Mouse (Mus musculus): Measurements from ENCODE around the gene Itsn2. TPM values are rescaled to one million over a fixed set of nuclear protein-coding genes. Genes with fewer than 3 reads are reported as not detected.

The Itsn2 gene
- polyA plus RNA-seq, 1 experiment from 2014 or later = 38.5 TPM

DNA sequence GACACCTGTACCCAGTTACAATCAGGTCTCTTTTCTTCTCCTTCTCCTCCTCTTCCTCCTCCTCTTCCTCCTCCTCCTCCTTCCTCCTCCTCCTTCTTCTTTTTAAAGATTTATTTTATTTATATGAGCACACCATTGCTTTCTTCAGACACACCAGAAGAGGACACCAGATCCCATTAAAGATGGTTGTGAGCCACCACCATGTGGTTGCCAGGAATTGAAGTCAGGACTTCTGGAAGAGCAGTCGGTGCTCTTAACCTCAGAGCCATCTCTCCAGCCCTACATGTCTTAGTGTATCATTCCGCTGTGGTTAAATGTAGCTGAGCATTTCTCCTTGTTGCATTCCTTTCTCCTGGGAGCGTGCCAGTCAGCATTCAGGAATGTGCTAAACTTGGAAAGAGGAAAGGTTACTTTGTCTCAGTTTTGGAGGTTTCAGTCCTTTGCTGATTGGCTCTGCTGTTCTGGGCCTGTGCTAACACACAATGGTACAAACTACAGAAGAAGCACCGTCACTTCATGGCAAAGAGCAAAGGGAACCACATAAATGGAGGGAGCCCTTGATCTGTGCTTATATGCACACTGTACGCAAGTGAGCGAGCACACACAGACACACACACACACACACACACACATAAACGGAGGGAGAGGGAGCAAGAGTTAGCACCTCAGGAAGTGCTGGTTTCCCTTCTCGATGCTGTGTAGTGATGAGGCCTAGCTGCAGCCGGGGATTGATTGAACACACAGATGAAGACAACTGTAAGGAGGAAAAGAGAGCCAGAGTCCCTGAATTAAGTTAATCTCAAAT is 33.8 kb upstream of the Itsn2 start:
- Histone ChIP-seq H3K36me3 (no peaks in the 10 kb centered on the region), H3K4me1 (replicated peaks) (peaks cover 11% of the 10 kb centered on the region), H3K4me2 (no peak overlapping the region; the same call in 1 of the 2 replicates), H3K27me3 (replicated peaks) (no peaks in the 10 kb centered on the region), H3K9me3 (replicated peaks) (no peaks in the 10 kb centered on the region; the same call in 1 of the 2 replicates), H3K4me3 (no peak overlapping the region), H3K27ac (ENCODE audit: poor library complexity, severe bottlenecking) (peak overlapping the region; percentile 64; the same call in 1 of the 2 replicates), H3K9ac (no peak overlapping the region)
- peak; percentile 48; the same call in 1 of the 2 replicates for ATAC-seq (ENCODE audit: insufficient number of reproducible peaks, low FRiP score)
- 45% methylated on average over 9 of the region's 9 CpGs for WGBS

DNA sequence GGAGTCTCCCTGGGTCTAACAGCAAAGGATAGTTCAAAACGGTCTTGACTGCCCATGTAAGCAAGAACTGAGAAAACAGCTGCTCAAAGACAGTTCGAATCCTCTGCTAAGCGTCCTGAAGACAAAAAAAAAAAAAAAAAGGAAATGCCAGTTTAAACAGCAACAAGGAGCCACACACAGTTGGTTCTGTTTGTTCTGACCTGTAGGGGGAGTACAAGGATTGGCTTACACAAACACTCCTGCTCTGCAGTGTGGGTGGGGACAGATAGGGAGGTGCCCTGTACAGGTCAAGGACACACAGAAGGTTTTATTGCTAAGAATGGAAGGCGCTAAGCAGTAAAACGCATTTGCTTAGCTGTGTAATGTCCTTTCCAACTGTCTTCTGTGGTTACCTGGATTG is 20.6 kb upstream of the Itsn2 start:
- WGBS = 35% methylated on average over 5 of the region's 5 CpGs
- no peaks in the 10 kb centered on the region for H3K9me3 ChIP-seq (replicated peaks)
- no peak overlapping the region for H3K9ac ChIP-seq
- no peaks in the 10 kb centered on the region for H3K36me3 ChIP-seq
- ATAC-seq (ENCODE audit: insufficient number of reproducible peaks, low FRiP score) = no peak
- H3K27me3 ChIP-seq (replicated peaks) = no peaks in the 10 kb centered on the region
- H3K4me1 ChIP-seq (replicated peaks) = no peaks in the 10 kb centered on the region
- H3K4me3 ChIP-seq = no peak overlapping the region
- no peak overlapping the region for H3K27ac ChIP-seq (ENCODE audit: poor library complexity, severe bottlenecking)
- no peak overlapping the region for H3K4me2 ChIP-seq

DNA sequence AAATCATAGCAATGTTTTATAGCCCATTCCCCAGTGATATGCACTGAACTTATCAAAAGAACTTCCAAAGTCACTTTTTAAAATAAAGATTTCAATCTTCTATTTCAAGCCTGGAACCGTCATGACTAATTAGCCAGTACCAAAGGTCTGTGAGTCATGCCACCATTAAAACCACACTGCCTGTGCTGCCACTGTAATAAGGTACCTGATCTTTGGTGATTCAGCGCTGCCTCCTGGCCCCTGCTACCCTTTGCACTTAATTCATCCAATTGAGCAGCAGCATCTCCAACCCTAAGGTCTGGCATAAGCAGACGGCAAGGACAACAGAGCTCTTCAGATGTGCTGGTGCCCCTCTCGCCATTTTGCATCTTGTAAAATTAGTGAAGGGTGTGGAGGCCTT is 18.4 kb upstream of the Itsn2 start:
- Histone ChIP-seq H3K27ac (ENCODE audit: poor library complexity, severe bottlenecking) (no peak overlapping the region), H3K4me1 (replicated peaks) (no peaks in the 10 kb centered on the region), H3K4me3 (no peak overlapping the region), H3K4me2 (no peak overlapping the region), H3K36me3 (no peaks in the 10 kb centered on the region), H3K9me3 (replicated peaks) (no peaks in the 10 kb centered on the region), H3K27me3 (replicated peaks) (no peaks in the 10 kb centered on the region), H3K9ac (no peak overlapping the region)
- 77% methylated on average over 4 of the region's 4 CpGs for WGBS
- no peak for ATAC-seq (ENCODE audit: insufficient number of reproducible peaks, low FRiP score)

DNA sequence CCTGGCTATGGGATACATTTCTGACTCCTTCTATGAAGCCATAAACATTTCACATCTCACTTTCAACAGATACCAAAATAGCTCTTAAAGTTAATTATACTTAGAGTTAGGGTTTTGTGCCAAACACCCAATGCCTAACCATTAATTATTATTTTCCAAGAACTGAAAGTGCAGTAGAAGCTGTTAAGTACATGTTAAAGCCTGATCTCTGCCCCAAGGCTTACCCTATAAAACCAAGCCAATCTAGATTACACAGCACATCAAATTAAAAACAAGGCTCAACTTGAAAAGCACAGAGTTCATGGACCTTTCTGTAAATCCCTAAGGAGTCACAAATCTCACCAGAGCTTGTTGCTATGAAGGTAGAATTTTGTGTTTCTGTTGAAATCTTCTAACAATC is 10.1 kb upstream of the Itsn2 start:
- Histone ChIP-seq H3K4me1 (replicated peaks) (no peaks in the 10 kb centered on the region), H3K27ac (ENCODE audit: poor library complexity, severe bottlenecking) (no peak overlapping the region)

GRCm38 (mm10) chr12:4587846-4588245 is 4.6 kb upstream of the Itsn2 start:
- Histone ChIP-seq H3K9me3 (replicated peaks) (no peaks in the 10 kb centered on the region), H3K27ac (ENCODE audit: poor library complexity, severe bottlenecking) (no peak overlapping the region), H3K9ac (no peak overlapping the region), H3K27me3 (replicated peaks) (no peaks in the 10 kb centered on the region), H3K4me3 (no peak overlapping the region), H3K4me1 (replicated peaks) (0 out of 2 replicates have a peak, but pooled peaks cover 5% of the 10 kb centered on the region), H3K36me3 (no peaks in the 10 kb centered on the region), H3K4me2 (no peak overlapping the region)
- WGBS = 76% methylated on average over 2 of the region's 2 CpGs
- no peak for ATAC-seq (ENCODE audit: insufficient number of reproducible peaks, low FRiP score)

More for the DNA sequence above, 10.1 kb upstream of the Itsn2 start:
- H3K4me3 ChIP-seq = no peak overlapping the region
- no peaks in the 10 kb centered on the region for H3K27me3 ChIP-seq (replicated peaks)
- no peaks in the 10 kb centered on the region for H3K36me3 ChIP-seq
- ATAC-seq (ENCODE audit: insufficient number of reproducible peaks, low FRiP score) = no peak
- H3K9ac ChIP-seq = no peak overlapping the region
- no peaks in the 10 kb centered on the region for H3K9me3 ChIP-seq (replicated peaks)
- no peak overlapping the region for H3K4me2 ChIP-seq

DNA sequence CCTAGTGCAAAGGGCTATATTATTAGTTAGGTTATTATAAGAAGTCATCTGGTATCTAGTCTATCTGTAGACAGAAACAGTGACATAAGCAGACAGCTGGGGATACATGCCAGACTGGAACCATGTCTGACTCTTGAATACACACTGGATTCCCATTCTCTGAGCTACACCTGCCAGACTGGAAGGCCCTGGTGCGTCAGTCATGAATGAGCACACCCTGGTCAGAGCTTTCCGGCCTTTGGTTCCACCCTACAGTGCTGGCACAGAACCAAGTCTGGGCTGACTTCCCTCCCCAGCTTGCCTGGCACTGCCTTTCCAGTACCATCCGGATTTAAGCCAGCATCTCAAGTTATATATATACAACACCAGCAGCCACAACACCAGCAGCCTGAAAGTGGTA is 3.8 kb upstream of the Itsn2 start:
- Histone ChIP-seq H3K27me3 (replicated peaks) (no peaks in the 10 kb centered on the region), H3K9ac (no peak overlapping the region), H3K36me3 (no peaks in the 10 kb centered on the region), H3K4me1 (replicated peaks) (0 out of 2 replicates have a peak, but pooled peaks cover 5% of the 10 kb centered on the region), H3K4me3 (no peak overlapping the region), H3K9me3 (replicated peaks) (no peaks in the 10 kb centered on the region), H3K27ac (ENCODE audit: poor library complexity, severe bottlenecking) (no peak overlapping the region), H3K4me2 (no peak overlapping the region)
- WGBS = 75% methylated on average over 3 of the region's 3 CpGs
- ATAC-seq (ENCODE audit: insufficient number of reproducible peaks, low FRiP score) = no peak

DNA sequence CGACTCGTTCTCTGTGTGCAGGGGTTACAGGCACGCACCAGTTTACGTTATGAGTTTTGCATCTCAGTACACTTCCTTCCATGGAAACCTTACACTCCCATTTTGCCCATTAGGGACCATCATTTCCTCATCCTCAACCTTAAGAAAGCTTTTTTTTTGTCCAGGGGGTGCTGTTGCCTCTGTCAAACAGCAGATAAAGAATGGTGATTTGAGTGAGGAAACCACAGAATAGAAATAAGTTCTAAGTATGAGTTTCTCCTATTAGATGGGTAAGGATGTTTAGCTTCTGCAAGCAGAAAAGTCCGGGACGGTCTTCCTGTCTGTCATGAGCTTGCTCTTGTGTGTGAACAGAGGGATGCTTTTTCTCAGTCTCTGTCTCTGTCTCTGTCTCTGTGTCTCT is 413 bp upstream of the Itsn2 start:
- Histone ChIP-seq H3K27ac (ENCODE audit: poor library complexity, severe bottlenecking) (no peak overlapping the region), H3K27me3 (replicated peaks) (no peaks in the 10 kb centered on the region), H3K9me3 (replicated peaks) (no peaks in the 10 kb centered on the region), H3K4me3 (peak overlapping the region; percentile 93), H3K9ac (peak overlapping the region; percentile 96; the same call in 1 of the 2 replicates), H3K4me1 (replicated peaks) (peaks cover 12% of the 10 kb centered on the region), H3K4me2 (peak overlapping the region; percentile 75), H3K36me3 (no peaks in the 10 kb centered on the region)
- no peak for ATAC-seq (ENCODE audit: insufficient number of reproducible peaks, low FRiP score)
- WGBS = 62% methylated on average over 6 of the region's 6 CpGs

GRCm38 (mm10) chr12:4593166-4593929 is 910 bp downstream of the Itsn2 start:
- Histone ChIP-seq H3K9ac (peak overlapping the region; percentile 96), H3K27me3 (replicated peaks) (no peaks in the 10 kb centered on the region), H3K4me3 (peak overlapping the region; percentile 93), H3K9me3 (replicated peaks) (no peaks in the 10 kb centered on the region), H3K27ac (ENCODE audit: poor library complexity, severe bottlenecking) (peak overlapping the region; percentile 85), H3K4me1 (replicated peaks) (peaks cover 12% of the 10 kb centered on the region), H3K36me3 (no peaks in the 10 kb centered on the region), H3K4me2 (peak overlapping the region; percentile 75)
- ATAC-seq (ENCODE audit: insufficient number of reproducible peaks, low FRiP score) = peak; percentile 82
- WGBS = 2% methylated on average over 65 of the region's 80 CpGs

DNA sequence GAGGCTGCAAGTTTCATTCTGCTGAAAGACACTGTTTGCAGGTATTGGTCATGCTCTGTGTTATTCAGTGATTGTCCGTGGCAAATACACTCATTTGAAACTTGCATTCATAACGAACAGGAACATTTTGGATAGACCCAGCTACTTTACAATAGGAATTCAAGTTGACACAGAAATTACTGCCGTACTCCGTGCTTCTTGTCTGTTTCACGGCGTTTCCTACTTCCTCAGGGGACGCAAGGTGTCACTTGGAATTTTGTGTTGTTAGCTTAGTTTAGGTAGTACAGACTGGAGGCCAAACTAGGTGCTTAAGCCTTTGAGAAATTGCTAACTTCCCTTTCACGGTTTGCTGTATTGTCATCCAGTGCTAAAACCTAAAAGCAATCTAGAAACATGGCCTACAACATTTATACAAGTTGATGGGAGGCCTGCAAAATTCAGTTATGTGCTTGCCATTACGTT is 1.5 kb downstream of the Itsn2 start:
- H3K9me3 ChIP-seq (replicated peaks) = no peaks in the 10 kb centered on the region
- H3K4me1 ChIP-seq (replicated peaks) = peaks cover 16% of the 10 kb centered on the region
- no peaks in the 10 kb centered on the region for H3K27me3 ChIP-seq (replicated peaks)
- peak overlapping the region; percentile 75 for H3K4me2 ChIP-seq
- H3K36me3 ChIP-seq = no peaks in the 10 kb centered on the region
- ATAC-seq (ENCODE audit: insufficient number of reproducible peaks, low FRiP score) = no peak
- peak overlapping the region; percentile 85; the same call in 1 of the 2 replicates for H3K27ac ChIP-seq (ENCODE audit: poor library complexity, severe bottlenecking)
- peak overlapping the region; percentile 93 for H3K4me3 ChIP-seq
- H3K9ac ChIP-seq = peak overlapping the region; percentile 96
- 64% methylated on average over 9 of the region's 9 CpGs for WGBS

GRCm38 (mm10) chr12:4595055-4595454 is 2.6 kb downstream of the Itsn2 start:
- Histone ChIP-seq H3K9me3 (replicated peaks) (no peaks in the 10 kb centered on the region), H3K4me2 (no peak overlapping the region), H3K27me3 (replicated peaks) (no peaks in the 10 kb centered on the region), H3K4me3 (no peak overlapping the region), H3K36me3 (no peaks in the 10 kb centered on the region), H3K27ac (ENCODE audit: poor library complexity, severe bottlenecking) (no peak overlapping the region), H3K9ac (no peak overlapping the region), H3K4me1 (replicated peaks) (peaks cover 21% of the 10 kb centered on the region)
- ATAC-seq (ENCODE audit: insufficient number of reproducible peaks, low FRiP score) = no peak
- 71% methylated on average over 6 of the region's 6 CpGs for WGBS

- Histone ChIP-seq H3K4me2 (no peak overlapping the region), H3K27ac (ENCODE audit: poor library complexity, severe bottlenecking) (no peak overlapping the region), H3K27me3 (replicated peaks) (no peaks in the 10 kb centered on the region), H3K4me1 (replicated peaks) (peaks cover 18% of the 10 kb centered on the region), H3K4me3 (no peak overlapping the region), H3K36me3 (no peaks in the 10 kb centered on the region), H3K9ac (no peak overlapping the region), H3K9me3 (replicated peaks) (no peaks in the 10 kb centered on the region)
- ATAC-seq (ENCODE audit: insufficient number of reproducible peaks, low FRiP score) = no peak
- 57% methylated on average over 8 of the region's 8 CpGs for WGBS
Measured at GRCm38 (mm10) chr12:4598666-4599428, 6.4 kb downstream of the Itsn2 start.

Data from heart, embryonic 12.5 days (tissue).